Mouse (Mus musculus) kidney, embryonic 14.5 days (tissue): ENCODE data around the gene Wdr77. TPM values are rescaled to one million over a fixed set of nuclear protein-coding genes. Genes with fewer than 3 reads are reported as not detected.
"Not testable (repeated sequence)": the region's sequence is repeated elsewhere in the genome, so short reads cannot be mapped to it uniquely, and the experiment has no call there.

Experiments
- ATAC-seq: fragments of 200-750 bp; cut with Nextera tagmentation; 2 replicates; pipeline ENCODE4 v1.8.0; 2017; ENCODE audit warnings: moderate number of reproducible peaks, mild to moderate bottlenecking, moderate TSS enrichment, moderate library complexity; ENCODE audit not compliant: low FRiP score, low TSS enrichment
- H3K27ac ChIP-seq: fragments of 300-500 bp; sonication (generic); 2 replicates; pipeline ENCODE4 v1.5.1; 2014; ENCODE audit warnings: low read depth, mild to moderate bottlenecking, low read length, moderate library complexity, mixed read lengths
- H3K27me3 ChIP-seq: fragments of 300-500 bp; sonication (generic); 2 replicates; pipeline ENCODE4 v1.6.1; 2014; ENCODE audit warnings: mild to moderate bottlenecking, low read length; ENCODE audit not compliant: control insufficient read depth, insufficient read depth
- H3K36me3 ChIP-seq: fragments of 300-500 bp; sonication (generic); 2 replicates; pipeline ENCODE4 v1.6.1; 2014; ENCODE audit warnings: low read length, mixed read lengths; ENCODE audit not compliant: control insufficient read depth, insufficient read depth
- H3K4me1 ChIP-seq: fragments of 300-500 bp; sonication (generic); 2 replicates; pipeline ENCODE4 v1.6.1; 2014; ENCODE audit warnings: low read length, mixed read lengths; ENCODE audit not compliant: control insufficient read depth, insufficient read depth
- H3K4me2 ChIP-seq: fragments of 300-500 bp; sonication (generic); replicated peaks from 2 replicates; pipeline ENCODE4 v1.6.1; 2014; ENCODE audit warnings: low read depth, mild to moderate bottlenecking, low read length
- H3K4me3 ChIP-seq: fragments of 300-500 bp; sonication (generic); 2 replicates; pipeline ENCODE4 v1.5.1; 2014; ENCODE audit warnings: mild to moderate bottlenecking, low read length
- H3K9ac ChIP-seq: fragments of 300-500 bp; sonication (generic); 2 replicates; pipeline ENCODE4 v1.6.1; 2014; ENCODE audit warnings: low read depth, mild to moderate bottlenecking, low read length, moderate library complexity
- H3K9me3 ChIP-seq: fragments of 300-500 bp; sonication (generic); 2 replicates; pipeline ENCODE4 v1.6.1; 2016; ENCODE audit warnings: low read length; ENCODE audit not compliant: control insufficient read depth
- WGBS: fragments of 180-500 bp; shearing (Covaris S2); extraction: QIAGEN DNeasy Blood & Tissue Kit; methylation state at CpG from one replicate; pipeline ENCODE4 v1.1.7; 2014; 5-methylcytosine and 5-hydroxymethylcytosine counted together
- polyA plus RNA-seq: library from polyadenylated mRNA; unstranded; fragments of >200 nt; fragmentation: Nextera tagmentation; extraction: Ambion mirVana; gene quantifications from 2 replicates; pipeline ENCODE4 v1.2.1, GENCODE M21; 2014

Wdr77 gene
- polyA plus RNA-seq, 1 experiment from 2014 or later, result 188 TPM

DNA sequence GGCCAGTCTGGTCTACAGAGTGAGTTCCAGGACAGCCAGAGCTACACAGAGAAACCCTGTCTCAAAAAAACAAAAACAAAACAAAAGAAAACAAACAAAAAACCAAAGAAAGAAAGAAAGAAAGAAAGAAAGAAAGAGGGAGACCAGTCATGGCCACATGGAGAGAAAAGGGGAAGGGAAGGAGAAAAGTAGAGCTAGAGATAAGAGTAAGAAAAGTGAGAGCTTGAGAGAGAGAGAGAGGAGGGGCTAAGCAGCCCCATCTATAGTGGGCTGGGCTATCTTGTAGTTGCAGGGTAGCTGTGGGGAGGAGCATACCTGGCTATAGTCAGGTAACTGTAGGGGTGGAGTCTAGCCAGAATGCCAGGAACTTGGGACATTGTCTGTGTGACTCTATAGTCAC, 38.4 kb upstream of the Wdr77 start:
- H3K4me2 ChIP-seq, ATAC-seq, H3K9me3 ChIP-seq, H3K27ac ChIP-seq, H3K4me1 ChIP-seq, H3K9ac ChIP-seq, H3K36me3 ChIP-seq, H3K4me3 ChIP-seq, H3K27me3 ChIP-seq: not testable (repeated sequence)

GRCm38 (mm10) chr3:105921959-105922358, 37.2 kb upstream of the Wdr77 start:
- Histone ChIP-seq H3K4me3 (no peak overlapping the region), H3K36me3 (no peaks in the 10 kb centered on the region), H3K9me3 (no peaks in the 10 kb centered on the region), H3K4me1 (no peaks in the 10 kb centered on the region), H3K9ac (no peak overlapping the region), H3K27me3 (no peaks in the 10 kb centered on the region), H3K27ac (no peak overlapping the region), H3K4me2 (no peak overlapping the region)
- 66% methylated on average over 2 of the region's 2 CpGs for WGBS
- ATAC-seq, result no peak

GRCm38 (mm10) chr3:105924616-105925015, 34.6 kb upstream of the Wdr77 start:
- no peaks in the 10 kb centered on the region for H3K4me1 ChIP-seq
- H3K4me3 ChIP-seq, result no peak overlapping the region
- H3K9me3 ChIP-seq, result no peaks in the 10 kb centered on the region
- ATAC-seq, result no peak
- H3K36me3 ChIP-seq, result no peaks in the 10 kb centered on the region
- H3K9ac ChIP-seq, result no peak overlapping the region
- H3K27ac ChIP-seq, result no peak overlapping the region
- 84% methylated on average over 9 of the region's 9 CpGs for WGBS
- H3K27me3 ChIP-seq, result no peaks in the 10 kb centered on the region
- no peak overlapping the region for H3K4me2 ChIP-seq

GRCm38 (mm10) chr3:105927561-105928194, 31.5 kb upstream of the Wdr77 start:
- Histone ChIP-seq H3K27ac (no peak overlapping the region), H3K4me2 (no peak overlapping the region), H3K36me3 (no peaks in the 10 kb centered on the region), H3K4me3 (no peak overlapping the region), H3K9ac (no peak overlapping the region), H3K4me1 (no peaks in the 10 kb centered on the region), H3K27me3 (no peaks in the 10 kb centered on the region), H3K9me3 (no peaks in the 10 kb centered on the region)
- ATAC-seq, result peak; percentile 74
- WGBS, result 39% methylated on average over 7 of the region's 7 CpGs

- WGBS, result 86% methylated on average over 3 of the region's 3 CpGs
- Histone ChIP-seq H3K9me3 (no peaks in the 10 kb centered on the region), H3K27me3 (no peaks in the 10 kb centered on the region), H3K36me3 (no peaks in the 10 kb centered on the region), H3K4me3 (no peak overlapping the region), H3K27ac (no peak overlapping the region), H3K9ac (no peak overlapping the region), H3K4me1 (no peaks in the 10 kb centered on the region), H3K4me2 (no peak overlapping the region)
- no peak for ATAC-seq
Observed at GRCm38 (mm10) chr3:105928195-105928569, 31.0 kb upstream of the Wdr77 start.

DNA sequence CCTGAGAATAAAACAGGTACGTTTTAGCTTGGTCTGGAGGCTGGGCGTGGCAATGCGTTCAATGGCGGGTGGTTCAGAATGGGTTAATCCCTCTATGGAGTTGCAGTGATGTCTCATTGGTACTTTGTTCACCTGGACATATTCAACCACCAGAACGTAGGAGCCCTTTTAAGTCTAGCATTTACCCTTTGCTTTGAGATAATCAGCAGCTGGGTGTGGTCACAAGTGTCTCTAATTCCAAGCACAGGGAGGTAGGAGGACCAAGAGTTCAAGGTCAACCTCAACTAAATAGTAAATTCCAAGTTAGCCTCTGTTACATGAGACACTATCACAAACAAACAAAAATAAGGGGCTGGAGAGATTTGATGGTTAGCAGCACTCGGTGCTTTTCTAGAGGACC, 30.4 kb upstream of the Wdr77 start:
- H3K27me3 ChIP-seq, result no peaks in the 10 kb centered on the region
- 85% methylated on average over 6 of the region's 6 CpGs for WGBS

GRCm38 (mm10) chr3:105929821-105930220, 29.3 kb upstream of the Wdr77 start:
- Histone ChIP-seq H3K9me3 (no peaks in the 10 kb centered on the region), H3K36me3 (no peaks in the 10 kb centered on the region), H3K4me3 (no peak overlapping the region), H3K4me1 (no peaks in the 10 kb centered on the region), H3K27ac (no peak overlapping the region), H3K9ac (no peak overlapping the region), H3K27me3 (no peaks in the 10 kb centered on the region), H3K4me2 (no peak overlapping the region)
- WGBS, result 83% methylated on average over 7 of the region's 7 CpGs
- ATAC-seq, result no peak

More for the DNA sequence above, 30.4 kb upstream of the Wdr77 start:
- Histone ChIP-seq H3K27ac (no peak overlapping the region), H3K9me3 (no peaks in the 10 kb centered on the region), H3K9ac (no peak overlapping the region), H3K4me3 (no peak overlapping the region), H3K4me2 (no peak overlapping the region), H3K4me1 (no peaks in the 10 kb centered on the region), H3K36me3 (no peaks in the 10 kb centered on the region)
- ATAC-seq, result no peak

- Histone ChIP-seq H3K4me2 (no peak overlapping the region), H3K27ac (no peak overlapping the region), H3K27me3 (no peaks in the 10 kb centered on the region), H3K9me3 (no peaks in the 10 kb centered on the region), H3K4me1 (no peaks in the 10 kb centered on the region), H3K36me3 (no peaks in the 10 kb centered on the region), H3K9ac (no peak overlapping the region), H3K4me3 (no peak overlapping the region)
- WGBS, result 96% methylated on average over 2 of the region's 2 CpGs
- ATAC-seq, result no peak
Observed at GRCm38 (mm10) chr3:105931095-105931494, 28.1 kb upstream of the Wdr77 start.

- Histone ChIP-seq H3K4me1 (no peaks in the 10 kb centered on the region), H3K4me3 (no peak within 1 kb of the TSS), H3K36me3 (no peaks in the 10 kb centered on the region), H3K9ac (no peak within 1 kb of the TSS), H3K9me3 (no peaks in the 10 kb centered on the region), H3K27ac (no peak within 1 kb of the TSS), H3K27me3 (no peaks in the 10 kb centered on the region), H3K4me2 (no peak within 1 kb of the TSS)
- WGBS, result 68% methylated on average over 8 of the region's 8 CpGs
- no peak for ATAC-seq
Observed at GRCm38 (mm10) chr3:105932240-105933071, 26.7 kb upstream of the Wdr77 start, which contains the start of gene I830077J02Rik. Gene I830077J02Rik, minus strand, starts transcription at chr3:105932664.
